Mouse (Mus musculus) midbrain, embryonic 11.5 days (tissue): ENCODE results near the gene Ehmt2. TPM values are rescaled to one million over a fixed set of nuclear protein-coding genes. Genes with fewer than 3 reads are reported as not detected.

Source experiments
- ATAC-seq: fragments of 200-750 bp; cut with Nextera tagmentation; 2 replicates; pipeline ENCODE4 v1.8.0; 2017; ENCODE audit warnings: moderate TSS enrichment, moderate library complexity; ENCODE audit not compliant: low FRiP score
- DNase-seq: peaks from one replicate; pipeline ENCODE4 v3.0.0; 2015; ENCODE audit warnings: low spot score; ENCODE audit errors: missing footprints
- H3K27ac ChIP-seq: fragments of 300-500 bp; sonication (generic); 2 replicates; pipeline ENCODE4 v1.5.1; 2014; ENCODE audit warnings: low read depth, low read length
- H3K27me3 ChIP-seq: fragments of 300-500 bp; sonication (generic); 2 replicates; pipeline ENCODE4 v1.6.1; 2014; ENCODE audit warnings: mild to moderate bottlenecking, low read length, moderate library complexity, mixed read lengths; ENCODE audit not compliant: control insufficient read depth, insufficient read depth
- H3K36me3 ChIP-seq: fragments of 300-500 bp; sonication (generic); 2 replicates; pipeline ENCODE4 v1.6.1; 2014; ENCODE audit warnings: mild to moderate bottlenecking, low read length, moderate library complexity, mixed read lengths; ENCODE audit not compliant: control insufficient read depth, insufficient read depth
- H3K4me1 ChIP-seq: fragments of 300-500 bp; sonication (generic); 2 replicates; pipeline ENCODE4 v1.6.1; 2014; ENCODE audit warnings: low read length; ENCODE audit not compliant: control insufficient read depth, insufficient read depth
- H3K4me2 ChIP-seq: fragments of 300-500 bp; sonication (generic); 2 replicates; pipeline ENCODE4 v1.6.1; 2014; ENCODE audit warnings: mild to moderate bottlenecking, moderate library complexity
- H3K4me3 ChIP-seq: fragments of 300-500 bp; sonication (generic); 2 replicates; pipeline ENCODE4 v1.5.1; 2014; ENCODE audit warnings: low read depth, low read length
- H3K9ac ChIP-seq: fragments of 300-500 bp; sonication (generic); 2 replicates; pipeline ENCODE4 v1.6.1; 2014; ENCODE audit warnings: low read length
- H3K9me3 ChIP-seq: fragments of 300-500 bp; sonication (generic); 2 replicates; pipeline ENCODE4 v1.6.1; 2016; ENCODE audit warnings: low read length; ENCODE audit not compliant: control insufficient read depth
- WGBS: fragments of 180-500 bp; shearing (Covaris S2); extraction: QIAGEN DNeasy Blood & Tissue Kit; methylation state at CpG from one replicate; pipeline ENCODE4 v1.1.7; 2014; 5-methylcytosine and 5-hydroxymethylcytosine counted together
- microRNA-seq: library from miRNA; unstranded; fragments of <30 nt; microRNA quantifications from one replicate; pipeline ENCODE4, GENCODE M21; 2017
- polyA plus RNA-seq: library from polyadenylated mRNA; unstranded; fragments of >200 nt; fragmentation: Nextera tagmentation; extraction: Ambion mirVana; gene quantifications from 2 replicates; pipeline ENCODE4 v1.2.1, GENCODE M21; 2014

Gene Ehmt2
- polyA plus RNA-seq, 1 experiment from 2014 or later, result 60.5 TPM

GRCm38 (mm10) chr17:34959881-34960515 is 61.7 kb downstream of the Ehmt2 start:
- WGBS, result 13% methylated on average over 12 of the region's 12 CpGs
- Histone ChIP-seq H3K4me3 (peak overlapping the region; percentile 42), H3K27ac (peak overlapping the region; percentile 56; the same call in 1 of the 2 replicates), H3K9me3 (no peaks in the 10 kb centered on the region), H3K36me3 (no peaks in the 10 kb centered on the region), H3K4me2 (peak overlapping the region; percentile 77), H3K9ac (peak overlapping the region; percentile 64), H3K4me1 (peaks cover 4% of the 10 kb centered on the region), H3K27me3 (peaks cover 5% of the 10 kb centered on the region)
- DNase-seq, result peak; percentile 88
- no peak for ATAC-seq

- no peak overlapping the region for H3K27ac ChIP-seq
- no peak overlapping the region for H3K9ac ChIP-seq
- peaks cover 5% of the 10 kb centered on the region for H3K27me3 ChIP-seq
- no peaks in the 10 kb centered on the region for H3K9me3 ChIP-seq
- H3K4me2 ChIP-seq, result no peak overlapping the region
- H3K36me3 ChIP-seq, result no peaks in the 10 kb centered on the region
- H3K4me1 ChIP-seq, result peaks cover 4% of the 10 kb centered on the region
- H3K4me3 ChIP-seq, result no peak overlapping the region
- DNase-seq (no peak), ATAC-seq (no peak)
Measured at GRCm38 (mm10) chr17:34960702-34961493, 62.6 kb downstream of the Ehmt2 start.

GRCm38 (mm10) chr17:34962125-34962524 is 63.9 kb downstream of the Ehmt2 start:
- Histone ChIP-seq H3K4me2 (no peak overlapping the region), H3K36me3 (no peaks in the 10 kb centered on the region), H3K4me1 (peaks cover 4% of the 10 kb centered on the region), H3K9me3 (no peaks in the 10 kb centered on the region), H3K9ac (no peak overlapping the region), H3K27me3 (no peaks in the 10 kb centered on the region), H3K4me3 (no peak overlapping the region), H3K27ac (no peak overlapping the region)
- DNase-seq (no peak), ATAC-seq (no peak)
- WGBS, result 44% methylated on average over 3 of the region's 3 CpGs

GRCm38 (mm10) chr17:34962841-34963240 is 64.6 kb downstream of the Ehmt2 start:
- Histone ChIP-seq H3K4me2 (no peak overlapping the region), H3K4me3 (no peak overlapping the region), H3K27me3 (peaks cover 3% of the 10 kb centered on the region; the same call in 1 of the 2 replicates), H3K9ac (no peak overlapping the region), H3K27ac (no peak overlapping the region), H3K9me3 (no peaks in the 10 kb centered on the region), H3K4me1 (peaks cover 4% of the 10 kb centered on the region), H3K36me3 (no peaks in the 10 kb centered on the region)
- 54% methylated on average over 1 of the region's 1 CpGs for WGBS
- ATAC-seq (no peak), DNase-seq (no peak)

Small RNAs within 50 kb of the gene (microRNA-seq; reads per million reads assigned to microRNA genes)
- not detected for gene Mir6972

Other genes with a start within 250 kb of the Ehmt2 start
- gene Tnxb, start 227.9 kb upstream of the Ehmt2 start, polyA plus RNA-seq, result 0.03 and 0.05 TPM in 2 replicates
- gene C4b, start 154.6 kb upstream of the Ehmt2 start, polyA plus RNA-seq, result not detected in 2 replicates
- gene Cyp21a1, start 93.9 kb upstream of the Ehmt2 start, polyA plus RNA-seq, result not detected in 2 replicates
- gene Stk19, start 61.5 kb upstream of the Ehmt2 start, polyA plus RNA-seq, result 20.2 and 21.5 TPM in 2 replicates
- gene Dxo, start 61.5 kb upstream of the Ehmt2 start, polyA plus RNA-seq, result 60.7 and 64.8 TPM in 2 replicates
- 30.7 and 36.2 TPM in 2 replicates for gene Skiv2l, start 48.3 kb upstream of the Ehmt2 start, polyA plus RNA-seq
- gene Nelfe, start 48.1 kb upstream of the Ehmt2 start, polyA plus RNA-seq, result 117 and 125 TPM in 2 replicates
- 1.6 and 1.9 TPM in 2 replicates for gene Cfb, start 36.0 kb upstream of the Ehmt2 start, polyA plus RNA-seq
- gene Zbtb12, start 19.0 kb upstream of the Ehmt2 start, polyA plus RNA-seq, result 2.5 and 2.9 TPM in 2 replicates
- gene Gm20547, start 16.4 kb upstream of the Ehmt2 start, polyA plus RNA-seq, result 0.05 and 0.15 TPM in 2 replicates
- 0.83 and 1.5 TPM in 2 replicates for gene C2, start 204 bp upstream of the Ehmt2 start, polyA plus RNA-seq
- not detected in 2 replicates for gene Slc44a4, start 16.0 kb downstream of the Ehmt2 start, polyA plus RNA-seq
- gene Neu1, start 32.8 kb downstream of the Ehmt2 start, polyA plus RNA-seq, result 11.0 and 12.3 TPM in 2 replicates
- gene Hspa1b, start 60.8 kb downstream of the Ehmt2 start, polyA plus RNA-seq, result 0.08 and 0.26 TPM in 2 replicates
- gene Gm20481, start 71.4 kb downstream of the Ehmt2 start, polyA plus RNA-seq, result not detected in 2 replicates
- 0.59 and 1.2 TPM in 2 replicates for gene Hspa1a, start 73.7 kb downstream of the Ehmt2 start, polyA plus RNA-seq
- gene Hspa1l, start 74.2 kb downstream of the Ehmt2 start, polyA plus RNA-seq, result 1.4 and 2.0 TPM in 2 replicates
- gene Lsm2, start 83.4 kb downstream of the Ehmt2 start, polyA plus RNA-seq, result 213 and 234 TPM in 2 replicates
- 76.1 and 81.2 TPM in 2 replicates for gene Vars, start 102.5 kb downstream of the Ehmt2 start, polyA plus RNA-seq
- gene Vwa7, start 118.1 kb downstream of the Ehmt2 start, polyA plus RNA-seq, result 0.07 TPM in 1 of 2 replicates, not detected in the other
- gene Sapcd1, start 129.5 kb downstream of the Ehmt2 start, polyA plus RNA-seq, result 5.3 and 7.3 TPM in 2 replicates
- 5.0 and 5.2 TPM in 2 replicates for gene Msh5, start 148.3 kb downstream of the Ehmt2 start, polyA plus RNA-seq
- gene Clic1, start 151.5 kb downstream of the Ehmt2 start, polyA plus RNA-seq, result 73.8 and 83.9 TPM in 2 replicates
- 614 and 653 TPM in 2 replicates for gene Ddah2, start 160.6 kb downstream of the Ehmt2 start, polyA plus RNA-seq
- not detected in 2 replicates for gene Ly6g6c, start 166.9 kb downstream of the Ehmt2 start, polyA plus RNA-seq
- 0.76 and 0.89 TPM in 2 replicates for gene Mpig6b, start 167.7 kb downstream of the Ehmt2 start, polyA plus RNA-seq
- gene Ly6g6e, start 178.4 kb downstream of the Ehmt2 start, polyA plus RNA-seq, result not detected in 2 replicates
- gene Ly6g6d, start 179.6 kb downstream of the Ehmt2 start, polyA plus RNA-seq, result 0.97 and 1.5 TPM in 2 replicates
- gene Ly6g6f, start 187.1 kb downstream of the Ehmt2 start, polyA plus RNA-seq, result 0.28 and 0.74 TPM in 2 replicates
- 40.5 and 45.2 TPM in 2 replicates for gene Abhd16a, start 190.8 kb downstream of the Ehmt2 start, polyA plus RNA-seq
- gene Ly6g5c, start 209.8 kb downstream of the Ehmt2 start, polyA plus RNA-seq, result not detected in 2 replicates
- gene Ly6g5b, start 217.0 kb downstream of the Ehmt2 start, polyA plus RNA-seq, result 0.86 and 1.2 TPM in 2 replicates
- gene Gpank1, start 223.0 kb downstream of the Ehmt2 start, polyA plus RNA-seq, result 24.4 and 26.3 TPM in 2 replicates
- gene Csnk2b, start 223.6 kb downstream of the Ehmt2 start, polyA plus RNA-seq, result 293 and 299 TPM in 2 replicates
- 7.1 and 8.1 TPM in 2 replicates for gene D17H6S53E, start 227.9 kb downstream of the Ehmt2 start, polyA plus RNA-seq
- 0.37 and 0.45 TPM in 2 replicates for gene Apom, start 233.6 kb downstream of the Ehmt2 start, polyA plus RNA-seq
- 96.0 and 104 TPM in 2 replicates for gene Bag6, start 236.7 kb downstream of the Ehmt2 start, polyA plus RNA-seq